Mouse (Mus musculus): ENCODE data around the gene Bcl2l11. TPM values are rescaled to one million over a fixed set of nuclear protein-coding genes. Genes with fewer than 3 reads are reported as not detected.

The Bcl2l11 gene
- polyA plus RNA-seq, 1 experiment: 6.5 TPM

GRCm38 (mm10) chr2:128105651-128106050 is 20.2 kb upstream of the Bcl2l11 start:
- no peak for DNase-seq (ENCODE audit: extremely low spot score in 1 of 2, low spot score in 1 of 2)

DNA sequence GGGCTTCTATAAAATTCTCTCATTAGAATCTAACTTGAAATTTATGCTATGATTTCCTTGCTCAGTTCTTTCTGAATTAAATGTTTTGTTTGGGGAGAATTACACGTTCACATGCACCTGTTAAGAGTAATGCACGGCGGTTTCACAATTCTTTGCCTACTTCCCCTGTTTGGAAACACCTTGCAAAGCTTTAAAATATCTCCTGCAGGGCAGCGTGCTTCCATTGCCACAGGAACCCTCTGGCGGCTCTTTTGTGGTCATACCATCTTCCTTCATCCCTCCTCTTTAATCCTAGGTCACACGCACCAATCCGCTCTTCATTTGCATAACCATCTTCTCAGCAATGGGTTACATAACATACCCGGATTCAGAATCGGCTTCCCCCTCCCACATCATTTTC is 14.3 kb upstream of the Bcl2l11 start:
- peak in 1 of 2 experiments; percentile 11 for DNase-seq (ENCODE audit: extremely low spot score in 1 of 2, low spot score in 1 of 2)

GRCm38 (mm10) chr2:128114621-128115020 is 11.2 kb upstream of the Bcl2l11 start:
- DNase-seq (ENCODE audit: extremely low spot score in 1 of 2, low spot score in 1 of 2): no peak

- no peak for DNase-seq (ENCODE audit: extremely low spot score in 1 of 2, low spot score in 1 of 2)
Observed at GRCm38 (mm10) chr2:128115579-128115978, 10.3 kb upstream of the Bcl2l11 start.

GRCm38 (mm10) chr2:128117605-128118004 is 8.2 kb upstream of the Bcl2l11 start:
- no peak for DNase-seq (ENCODE audit: extremely low spot score in 1 of 2, low spot score in 1 of 2)

DNA sequence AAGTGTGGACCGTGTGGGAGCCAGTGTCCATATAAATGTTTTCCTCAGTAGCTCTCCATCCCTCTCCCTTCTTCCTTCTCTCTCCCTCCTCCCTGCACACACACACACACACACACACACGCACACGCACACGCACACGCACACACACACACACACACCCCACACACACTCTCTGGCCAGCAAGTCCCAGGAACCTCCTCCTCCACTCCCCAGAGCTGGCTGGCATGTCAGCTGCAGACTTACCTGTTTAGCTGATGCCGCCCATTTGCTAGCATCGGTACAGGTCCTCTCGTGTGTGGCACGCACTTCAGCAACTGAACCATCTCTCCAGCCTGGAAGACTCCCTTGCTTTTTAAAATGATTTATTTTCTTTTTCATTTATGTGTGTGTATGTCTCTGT is 6.9 kb upstream of the Bcl2l11 start:
- no peak for DNase-seq (ENCODE audit: extremely low spot score in 1 of 2, low spot score in 1 of 2)

DNA sequence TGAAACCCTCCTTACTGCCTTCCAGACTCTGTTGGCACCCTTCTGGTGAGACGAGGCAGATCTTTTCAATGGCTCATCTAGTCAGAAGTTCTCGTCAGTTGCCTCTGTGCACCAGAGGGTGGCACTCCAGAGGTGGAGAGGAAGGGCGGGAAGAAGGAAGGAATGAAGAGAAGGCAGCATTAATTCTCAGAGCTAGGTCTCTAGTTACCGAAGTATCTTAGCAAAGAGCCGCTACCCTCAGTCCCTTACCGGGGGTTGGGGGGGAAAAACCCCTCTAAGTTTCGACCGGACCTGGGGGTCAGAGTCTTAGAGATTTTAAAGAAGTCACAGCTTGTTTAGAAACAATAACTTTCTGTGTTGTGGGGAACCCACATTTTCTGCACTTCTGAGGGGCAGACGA is 3.3 kb upstream of the Bcl2l11 start:
- DNase-seq (ENCODE audit: extremely low spot score in 1 of 2, low spot score in 1 of 2): peak in 1 of 2 experiments; percentile 69

DNA sequence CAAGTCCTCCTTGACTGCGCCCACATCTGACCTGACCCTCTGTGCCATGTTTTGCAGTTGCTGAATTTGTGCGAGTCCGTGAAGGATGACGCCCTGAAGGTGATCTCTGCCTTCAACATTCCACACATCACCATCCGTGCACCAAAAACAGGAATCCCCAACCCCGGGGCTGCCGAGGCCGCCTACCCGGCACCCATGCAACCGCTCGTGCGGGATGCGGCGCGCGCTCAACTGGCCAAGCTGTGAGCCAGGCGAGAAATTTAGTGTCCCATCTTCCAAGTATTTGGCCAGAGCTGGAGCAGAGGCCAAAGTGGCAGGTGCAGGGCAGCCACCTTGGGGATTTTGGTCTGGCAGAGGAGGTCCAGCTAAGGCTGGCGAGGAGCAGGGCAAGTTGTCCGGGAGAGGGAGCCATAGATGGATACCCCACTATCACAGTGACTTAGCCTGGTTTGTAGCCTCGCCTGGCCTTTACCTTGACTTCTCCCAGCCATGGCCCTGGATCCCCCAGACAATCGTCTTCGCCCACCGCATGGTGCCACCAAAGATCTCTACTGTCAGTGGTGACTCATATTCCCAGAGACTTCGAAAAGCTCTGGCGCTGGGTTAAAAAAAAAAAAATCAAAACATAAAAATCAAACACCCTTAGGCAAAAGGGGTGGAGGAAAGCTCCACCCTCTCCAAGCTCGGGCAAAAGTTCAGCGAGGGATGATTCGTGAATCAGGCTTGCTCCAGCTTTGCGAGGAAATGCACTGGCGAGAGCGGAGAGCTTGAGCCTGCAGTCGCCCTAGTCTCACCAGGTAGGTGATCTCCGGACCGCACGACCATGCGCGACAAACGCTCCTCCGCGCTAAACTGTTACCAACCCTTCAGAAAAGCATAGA is 2.7 kb upstream of the Bcl2l11 start:
- DNase-seq (ENCODE audit: extremely low spot score in 1 of 2, low spot score in 1 of 2): peak in 1 of 2 experiments; percentile 11

DNA sequence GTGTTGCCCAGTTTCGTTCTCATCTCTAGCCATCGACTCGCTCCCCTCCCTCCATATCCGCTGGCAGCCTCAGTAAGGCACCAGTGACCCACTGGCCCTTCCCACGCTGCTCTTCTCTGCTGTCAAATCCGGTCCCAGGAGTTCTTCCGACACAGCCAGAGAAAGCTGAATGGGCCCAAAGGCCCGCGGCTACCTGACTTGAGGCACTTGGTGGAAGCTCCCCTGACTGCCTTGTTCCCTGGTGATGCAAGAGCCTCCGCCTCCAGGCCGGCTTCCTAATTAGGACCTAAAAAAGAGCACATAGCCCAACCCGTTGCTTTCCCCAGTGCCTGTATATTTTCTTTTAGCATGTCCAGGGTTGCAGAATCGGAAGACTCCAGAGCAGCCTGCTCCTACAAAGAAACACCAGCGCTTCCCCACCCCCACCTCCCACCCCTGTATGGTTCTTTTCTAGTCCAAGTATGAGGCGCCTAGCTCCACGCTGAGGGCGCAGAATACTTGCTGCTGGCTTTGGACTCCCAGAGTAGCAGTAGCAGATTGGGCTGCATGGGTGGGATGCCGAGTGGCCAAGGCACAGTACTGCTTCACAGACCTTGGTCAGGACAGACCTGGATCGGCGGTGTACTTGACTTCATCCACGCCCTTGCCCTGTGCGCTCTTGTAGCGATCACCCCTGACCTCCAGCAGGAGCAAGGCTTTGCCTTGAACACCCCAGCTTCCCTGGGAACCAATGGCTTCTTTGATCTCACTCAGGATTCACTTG is 1.7 kb upstream of the Bcl2l11 start:
- peak in 1 of 2 experiments; percentile 12 for DNase-seq (ENCODE audit: extremely low spot score in 1 of 2, low spot score in 1 of 2)

- DNase-seq (ENCODE audit: extremely low spot score in 1 of 2, low spot score in 1 of 2): no peak
Observed at GRCm38 (mm10) chr2:128124693-128125092, 1.1 kb upstream of the Bcl2l11 start.

GRCm38 (mm10) chr2:128126591-128127051 is 783 bp downstream of the Bcl2l11 start:
- no peak for DNase-seq (ENCODE audit: extremely low spot score in 1 of 2, low spot score in 1 of 2)

DNA sequence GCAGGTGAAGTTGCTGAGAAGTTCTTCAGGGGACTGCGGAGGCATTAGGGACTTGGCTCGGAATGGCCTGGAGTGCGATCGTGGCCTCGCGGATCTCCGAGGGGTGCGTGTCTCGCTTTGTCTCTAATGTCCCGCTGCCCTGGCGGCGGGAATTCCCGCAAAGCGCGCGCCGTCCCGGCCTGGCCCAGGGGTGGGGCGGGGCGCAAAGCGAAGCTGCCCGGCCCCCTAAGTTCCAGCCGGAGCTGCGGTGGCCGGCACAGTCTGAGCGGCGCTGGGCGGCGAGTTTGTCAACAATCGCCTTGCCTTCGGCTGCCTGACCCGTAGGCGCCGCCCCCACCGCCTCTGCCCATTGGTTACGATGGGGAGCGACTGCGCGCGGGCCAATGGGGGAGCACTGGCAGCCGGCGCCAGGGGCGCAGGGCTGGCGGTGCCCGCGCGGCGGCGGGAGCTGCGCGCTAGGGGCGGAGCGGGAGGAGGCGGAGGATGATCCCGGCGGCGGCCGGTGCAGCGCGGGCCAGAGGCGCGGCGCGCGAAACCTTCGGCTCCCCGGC is 1.4 kb downstream of the Bcl2l11 start:
- peak; percentile 53 to 83 for DNase-seq (ENCODE audit: extremely low spot score in 1 of 2, low spot score in 1 of 2)

DNA sequence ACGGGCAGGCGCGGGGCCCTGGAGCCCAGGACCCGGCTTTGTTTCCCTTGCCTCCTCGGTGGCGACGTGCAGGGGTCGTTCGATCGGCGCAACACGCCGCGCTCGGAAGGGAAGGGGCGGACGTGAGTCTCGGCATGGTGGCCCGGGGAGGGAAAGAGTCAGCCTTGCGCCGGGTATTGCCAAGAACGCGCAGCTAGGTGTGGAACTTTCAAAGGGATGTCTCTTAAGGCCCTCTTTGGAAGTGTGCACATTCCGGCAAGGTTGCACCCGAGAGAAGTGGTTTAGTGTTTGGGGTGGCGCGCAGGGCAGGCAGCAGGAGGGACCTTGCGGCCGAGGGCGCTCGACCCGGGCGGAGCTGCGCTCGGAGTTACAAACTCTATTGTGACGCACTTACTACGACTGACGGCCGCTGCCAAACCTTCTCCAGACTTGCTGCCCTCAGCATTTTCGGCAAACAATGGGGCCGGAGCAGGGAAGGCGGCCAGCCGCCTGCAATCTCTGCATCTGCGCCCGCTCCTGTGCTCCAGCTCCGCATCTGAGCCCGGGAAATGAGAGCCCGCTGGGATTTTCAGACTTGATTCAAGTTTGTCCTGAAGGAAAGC is 2.0 kb downstream of the Bcl2l11 start:
- peak in 1 of 2 experiments; percentile 53 for DNase-seq (ENCODE audit: extremely low spot score in 1 of 2, low spot score in 1 of 2)

DNA sequence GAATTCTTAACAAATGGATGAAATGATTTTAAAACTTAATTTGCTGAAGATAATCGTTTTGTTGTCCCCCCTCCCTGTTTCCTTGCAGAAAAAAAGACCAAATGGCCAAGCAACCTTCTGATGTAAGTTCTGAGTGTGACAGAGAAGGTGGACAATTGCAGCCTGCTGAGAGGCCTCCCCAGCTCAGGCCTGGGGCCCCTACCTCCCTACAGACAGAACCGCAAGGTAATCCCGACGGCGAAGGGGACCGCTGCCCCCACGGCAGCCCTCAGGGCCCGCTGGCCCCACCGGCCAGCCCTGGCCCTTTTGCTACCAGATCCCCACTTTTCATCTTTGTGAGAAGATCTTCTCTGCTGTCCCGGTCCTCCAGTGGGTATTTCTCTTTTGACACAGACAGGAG is 2.7 kb downstream of the Bcl2l11 start:
- DNase-seq (ENCODE audit: extremely low spot score in 1 of 2, low spot score in 1 of 2): no peak

DNA sequence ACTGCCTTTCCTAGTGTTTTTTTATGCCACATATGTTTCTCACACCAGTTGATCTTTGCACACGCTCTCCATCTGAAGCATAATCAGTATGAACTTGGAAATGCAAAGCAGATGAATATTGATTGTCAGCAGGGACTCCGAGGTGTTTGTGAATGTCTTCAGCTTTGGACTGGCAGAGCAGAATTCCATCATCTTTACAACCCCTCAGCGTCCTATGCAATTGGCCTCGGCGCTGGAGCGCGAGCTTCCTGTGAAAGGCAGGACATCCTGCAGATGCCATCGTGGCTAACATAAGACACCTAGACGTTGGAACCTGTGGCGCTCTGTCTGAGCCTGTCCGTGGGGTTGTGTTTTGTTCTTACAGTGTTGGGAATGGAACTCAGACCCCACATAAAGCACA is 5.7 kb downstream of the Bcl2l11 start:
- no peak for DNase-seq (ENCODE audit: extremely low spot score in 1 of 2, low spot score in 1 of 2)

DNA sequence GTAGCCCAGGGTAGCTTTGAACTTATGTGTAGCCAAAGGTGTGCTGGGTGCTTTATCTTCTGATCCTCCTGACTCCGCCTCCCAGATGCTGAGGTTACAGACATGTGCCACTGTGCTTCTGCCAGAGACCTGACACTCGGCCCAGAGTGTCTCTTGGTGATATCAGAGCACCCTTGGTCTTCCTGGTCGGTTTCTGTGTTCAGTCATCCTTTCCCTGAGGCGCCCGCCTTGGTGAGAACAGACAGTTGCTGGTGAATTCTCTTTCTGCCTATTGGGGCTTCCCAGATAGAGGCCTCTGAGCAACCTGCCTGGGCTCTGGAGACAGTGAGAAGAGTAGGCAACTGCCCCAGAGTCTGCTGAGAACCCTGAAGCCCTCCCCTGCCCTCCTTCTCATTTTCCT is 6.8 kb downstream of the Bcl2l11 start:
- no peak for DNase-seq (ENCODE audit: extremely low spot score in 1 of 2, low spot score in 1 of 2)

DNA sequence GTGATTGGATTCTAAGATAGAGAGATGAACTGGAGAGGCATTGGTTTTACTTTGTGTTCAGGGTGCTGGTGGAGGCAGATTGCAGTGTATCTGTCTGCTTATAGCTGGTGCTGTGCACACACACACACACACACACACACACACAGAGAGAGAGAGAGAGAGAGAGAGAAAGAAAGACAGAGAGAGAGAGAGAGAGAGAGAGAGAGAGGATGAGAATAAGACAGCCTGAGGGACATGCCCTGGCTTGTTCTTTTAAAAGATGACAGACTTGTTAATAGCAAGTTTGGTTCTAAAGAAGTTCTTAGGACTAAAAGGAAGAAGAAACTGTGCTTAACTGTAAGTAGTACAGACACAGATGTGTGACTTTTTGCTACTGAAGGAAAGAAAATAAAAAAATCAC is 8.0 kb downstream of the Bcl2l11 start:
- no peak for DNase-seq (ENCODE audit: extremely low spot score in 1 of 2, low spot score in 1 of 2)

GRCm38 (mm10) chr2:128134474-128134873 is 8.6 kb downstream of the Bcl2l11 start:
- DNase-seq (ENCODE audit: extremely low spot score in 1 of 2, low spot score in 1 of 2): no peak

DNA sequence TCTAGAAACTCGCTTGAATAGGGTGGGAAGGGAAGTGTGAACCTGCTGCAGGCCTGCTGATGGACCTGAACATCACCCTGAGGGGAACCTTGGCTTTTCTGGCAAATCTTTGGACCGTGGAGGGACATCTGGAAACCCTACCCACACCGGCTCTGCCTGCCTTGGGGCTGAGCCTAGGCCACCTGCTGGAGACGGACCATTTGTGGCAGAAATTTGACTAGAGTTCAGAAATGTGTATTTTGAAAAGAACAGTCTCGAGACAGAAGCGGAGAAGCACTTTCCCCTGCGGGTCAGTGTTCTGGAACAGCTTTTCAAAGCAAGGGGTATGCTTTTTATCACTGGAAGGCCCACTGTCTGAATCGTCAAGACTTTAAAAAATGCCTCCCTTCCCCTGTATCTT is 9.1 kb downstream of the Bcl2l11 start:
- DNase-seq (ENCODE audit: extremely low spot score in 1 of 2, low spot score in 1 of 2): no peak

DNA sequence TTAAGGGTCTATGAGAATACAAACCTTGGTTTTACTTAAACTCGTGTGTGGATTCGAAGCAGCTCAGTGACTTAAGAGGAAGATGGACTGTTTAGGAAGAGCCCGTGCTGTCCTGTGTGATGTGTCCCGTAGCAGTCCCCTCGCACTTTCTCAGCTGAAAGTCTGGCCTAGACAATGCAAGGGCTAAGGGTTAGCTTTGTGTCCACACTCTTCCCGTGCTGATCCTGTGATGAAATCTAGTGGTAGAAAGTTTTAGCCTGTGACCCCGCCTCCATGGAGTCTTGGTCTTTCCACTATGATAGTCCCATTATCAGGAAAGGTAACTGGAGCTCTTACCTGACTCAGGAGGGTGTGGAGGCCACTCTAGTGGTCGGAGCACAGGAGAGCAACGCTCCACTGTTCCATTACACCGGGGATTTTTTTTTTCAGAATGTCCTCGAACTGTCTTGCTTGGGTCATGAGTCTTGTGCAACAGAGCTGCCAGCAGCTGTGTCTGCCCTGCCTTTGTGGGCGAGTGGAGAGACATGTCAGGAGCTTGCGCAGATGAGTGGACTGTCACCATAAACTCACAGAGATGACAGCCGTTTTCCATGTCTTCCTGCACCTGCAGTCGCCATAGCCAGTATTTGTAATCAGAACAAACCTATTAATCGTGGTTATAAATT is 11.1 kb downstream of the Bcl2l11 start:
- DNase-seq (ENCODE audit: extremely low spot score in 1 of 2, low spot score in 1 of 2): no peak
